Mouse (Mus musculus) adrenal gland, postnatal 10 days (tissue): ENCODE results near the gene Slc38a5. TPM values are rescaled to one million over a fixed set of nuclear protein-coding genes. Genes with fewer than 3 reads are reported as not detected.

ENCODE experiments used
- DNase-seq: peaks from one replicate; pipeline ENCODE4 v3.0.0; 2021; ENCODE audit warnings: mixed read lengths
- total RNA-seq, 2 experiments: library from RNA; stranded (reverse); gene quantifications; 2 replicates each; pipeline ENCODE4 v1.2.3; 2021

Slc38a5 gene
- total RNA-seq, 2 experiments from 2014 or later: 2.5 to 2.7 TPM

DNA sequence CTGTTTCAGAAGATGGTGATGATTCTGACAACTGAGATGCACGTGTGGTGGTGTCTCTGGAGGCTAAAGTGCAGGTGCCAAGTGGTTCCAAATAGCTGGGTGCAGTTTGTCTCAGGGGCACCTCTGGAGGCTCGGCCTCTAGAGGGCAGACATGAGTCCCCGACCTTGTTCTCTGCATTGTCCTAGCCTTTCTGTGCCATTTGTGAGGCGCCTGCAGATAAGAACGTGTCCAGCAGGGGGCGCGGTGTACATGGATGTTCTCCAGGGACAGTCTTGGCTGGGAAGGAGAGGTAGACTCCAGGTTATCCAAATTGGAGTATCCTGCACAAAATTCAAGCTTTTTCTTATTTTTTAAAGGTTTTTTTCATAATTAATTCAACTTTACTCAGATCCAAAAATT, 44.0 kb downstream of the Slc38a5 start:
- DNase-seq: peak; percentile 42

DNA sequence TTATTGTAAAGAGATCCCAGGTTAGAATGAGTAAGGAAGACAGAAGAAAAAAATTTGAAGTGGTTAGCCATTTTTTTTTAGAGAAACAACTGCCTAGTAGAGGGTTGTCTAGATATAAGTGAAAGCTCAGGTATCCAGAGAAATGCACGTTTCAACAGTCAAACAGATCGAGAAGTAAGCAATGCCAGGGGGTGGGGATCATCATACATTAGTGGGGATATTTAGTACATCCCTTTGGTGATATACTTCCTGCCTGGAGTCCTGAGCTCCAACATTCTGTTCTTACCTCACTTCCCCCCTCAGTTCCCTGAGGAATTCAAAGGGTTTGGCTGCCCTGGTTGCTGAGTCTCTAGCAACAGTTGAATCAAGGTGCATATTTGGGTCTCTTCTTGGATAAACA, 56.2 kb downstream of the Slc38a5 start, which contains the start of gene Ssxb10:
Ssxb10 (plus strand) TSS at position 301 of the 400 bp plus-strand sequence.
- DNase-seq: no peak

Other genes with a start within 250 kb of the Slc38a5 start
- 10 to 100 TPM; 14.6 to 18.7 TPM for gene Suv39h1, start 196.4 kb upstream of the Slc38a5 start, total RNA-seq
- 1 to 10 TPM; 3.8 to 4.5 TPM for gene Was, start 180.6 kb upstream of the Slc38a5 start, total RNA-seq
- gene Wdr13, start 138.2 kb upstream of the Slc38a5 start, total RNA-seq: 10 to 100 TPM; 40.7 to 54.9 TPM
- 100 to 1,000 TPM; 312 to 347 TPM for gene Rbm3, start 125.3 kb upstream of the Slc38a5 start, total RNA-seq
- 1 to 10 TPM; 7.3 to 8.0 TPM for gene Tbc1d25, start 95.0 kb upstream of the Slc38a5 start, total RNA-seq
- 10 to 100 TPM; 41.5 to 53.1 TPM for gene Ebp, start 77.6 kb upstream of the Slc38a5 start, total RNA-seq
- 1 to 10 TPM; 5.4 to 7.8 TPM for gene Porcn, start 64.6 kb upstream of the Slc38a5 start, total RNA-seq
- gene Ftsj1, start 18.7 kb upstream of the Slc38a5 start, total RNA-seq: 10 to 100 TPM; 18.3 to 22.3 TPM
- gene Ssxb10, start 56.3 kb downstream of the Slc38a5 start, total RNA-seq: not detected
- gene Ssxb9, start 95.8 kb downstream of the Slc38a5 start, total RNA-seq: not detected
- gene Ssxb1, start 142.2 kb downstream of the Slc38a5 start, total RNA-seq: not detected
- gene Ssxb2, start 190.6 kb downstream of the Slc38a5 start, total RNA-seq: not detected